8 mouse cellular contexts compared by ENCODE assay signal in the genomic region with DNA sequence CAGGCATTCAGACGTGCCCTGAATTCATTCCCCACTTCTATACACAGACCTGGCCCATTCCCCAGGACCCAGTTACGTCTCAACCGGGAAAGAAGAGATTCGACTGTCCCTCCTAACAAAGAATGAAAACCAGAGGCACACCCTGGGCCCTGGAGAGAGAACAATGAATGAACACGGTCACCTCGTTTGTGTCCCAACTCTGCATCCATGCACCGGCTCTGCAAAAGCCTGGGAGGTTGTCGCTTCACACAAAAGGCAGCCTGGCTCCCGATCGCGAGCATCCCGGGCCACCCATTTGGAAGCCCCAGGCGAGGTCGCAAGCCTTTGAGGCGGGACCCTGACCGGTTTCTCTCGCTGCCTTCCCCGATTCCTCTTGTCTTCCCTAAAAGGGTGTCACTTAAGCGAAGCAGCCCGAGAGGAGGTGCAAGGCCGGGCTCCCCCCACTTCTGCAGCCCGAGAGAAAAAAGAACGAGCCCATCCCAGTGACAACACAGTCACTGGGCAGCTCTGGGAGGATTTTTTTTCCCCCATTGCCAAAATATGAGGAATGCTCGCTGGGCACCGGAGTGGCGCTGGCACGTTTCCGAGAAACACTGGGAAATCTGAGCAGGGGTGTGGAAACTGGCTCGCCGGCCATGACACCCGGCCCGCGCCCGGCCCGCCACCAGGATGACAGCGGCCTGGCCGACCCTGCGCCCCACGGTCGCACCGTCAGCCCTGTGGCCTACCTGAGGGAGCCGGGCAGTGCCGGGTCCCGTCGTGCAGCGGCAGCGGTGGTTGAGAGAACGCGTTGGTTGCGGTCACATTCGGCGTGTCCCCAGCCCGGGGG. TPM values are rescaled to one million over a fixed set of nuclear protein-coding genes. Genes with fewer than 3 reads are reported as not detected.
A peak's percentile ranks its signal among the peaks of the same experiment; 100 is the strongest.
DNase-seq lines count a peak whose midpoint lies in the region; ATAC-seq and TF ChIP-seq lines count a peak whose summit lies in the region.

No protein-coding gene starts in this region.

- DNase-seq in CH12.LX (ENCODE audit: extremely low read depth), result no peak
- peak; percentile 44 for DNase-seq in c-Kit-negative CD71-positive TER-119-positive erythroid progenitor cells, embryonic 14.5 days (ENCODE audit: low read depth, low spot score)
- peak; percentile 79 for DNase-seq in forebrain, embryonic 11.5 days (ENCODE audit: low spot score)
- DNase-seq in kidney, postnatal 10 days, result peak; percentile 79
- DNase-seq in liver, embryonic 14.5 days (ENCODE audit: low read depth in 3 of 3, low spot score in 3 of 3), result no peak
- DNase-seq in neural tube, embryonic 10.5 days (ENCODE audit: extremely low spot score, low spot score), result peak; percentile 74

- no peaks in the 10 kb centered on the region for H3K9me3 ChIP-seq in CH12.LX (replicated peaks; ENCODE audit: low read length)
- no peaks in the 10 kb centered on the region for H3K9me3 ChIP-seq in forebrain, embryonic 11.5 days (ENCODE audit: control insufficient read depth, low read length)
- H3K9me3 ChIP-seq in heart, embryonic 15.5 days (replicated peaks), result no peaks in the 10 kb centered on the region
- no peaks in the 10 kb centered on the region for H3K9me3 ChIP-seq in liver, embryonic 14.5 days (ENCODE audit: control insufficient read depth, low read length)

- ATAC-seq in forebrain, embryonic 11.5 days (replicated peaks; ENCODE audit: low FRiP score), result peak; percentile 63
- peak; percentile 50 for ATAC-seq in heart, embryonic 15.5 days (replicated peaks; ENCODE audit: insufficient number of reproducible peaks, insufficient read depth, low FRiP score, low read depth)
- peak; percentile 58 for ATAC-seq in liver, embryonic 14.5 days (ENCODE audit: insufficient read depth)

- H3K27me3 ChIP-seq in CH12.LX (replicated peaks), result no peaks in the 10 kb centered on the region
- no peaks in the 10 kb centered on the region for H3K27me3 ChIP-seq in forebrain, embryonic 11.5 days (ENCODE audit: control insufficient read depth, insufficient read depth, low read length)
- H3K27me3 ChIP-seq in heart, embryonic 15.5 days, result no peaks in the 10 kb centered on the region
- no peaks in the 10 kb centered on the region for H3K27me3 ChIP-seq in liver, embryonic 14.5 days (ENCODE audit: control insufficient read depth, insufficient read depth, low read length)
- no peaks in the 10 kb centered on the region for H3K27me3 ChIP-seq in testis, adult 2 months (ENCODE audit: control insufficient read depth, insufficient read depth, low read length)

- peak overlapping the region; percentile 99; the same call in 1 of the 2 replicates for H3K4me2 ChIP-seq in CH12.LX (ENCODE audit: insufficient read depth, low read depth, poor library complexity, severe bottlenecking)
- peak overlapping the region; percentile 81 for H3K4me2 ChIP-seq in forebrain, embryonic 11.5 days (ENCODE audit: low read depth, low read length, severe bottlenecking)
- peak overlapping the region; percentile 82 for H3K4me2 ChIP-seq in heart, embryonic 15.5 days
- H3K4me2 ChIP-seq in liver, embryonic 14.5 days (ENCODE audit: low read depth), result peak overlapping the region; percentile 94

- in situ Hi-C loops in CH12.LX (cut with MboI; ENCODE audit: low pct_ligation_motif_present, low pct_unique_long_range_greater_than_20kb, low sequenced_read_pairs), result no loop called here

- peaks cover 0 to 37% of the 10 kb centered on the region in 2 experiments; a peak in 3 of 4 replicates for H3K4me1 ChIP-seq in CH12.LX (ENCODE audit: control insufficient read depth in 1 of 2, insufficient read depth in 2 of 2)
- H3K4me1 ChIP-seq in forebrain, embryonic 11.5 days (replicated peaks; ENCODE audit: control insufficient read depth, insufficient read depth, low read length), result peaks cover 5% of the 10 kb centered on the region
- H3K4me1 ChIP-seq in heart, embryonic 15.5 days (replicated peaks), result peaks cover 20% of the 10 kb centered on the region
- H3K4me1 ChIP-seq in liver, embryonic 14.5 days (replicated peaks; ENCODE audit: control insufficient read depth in 2 of 2, insufficient read depth in 2 of 2, low read length in 1 of 2), result peaks cover 20 to 23% of the 10 kb centered on the region in 2 experiments
- H3K4me1 ChIP-seq in testis, adult 2 months (ENCODE audit: control insufficient read depth, insufficient read depth, low read length), result peaks cover 8% of the 10 kb centered on the region

- no peak for TF ChIP-seq RAD21 in CH12.LX (IDR thresholded peaks at IDR 0.05; ENCODE audit: low read depth, low read length)

- TF ChIP-seq POLR2A in CH12.LX (IDR thresholded peaks at IDR 0.05; ENCODE audit: low read depth, low read length), result no peak
- no peak for TF ChIP-seq POLR2A in testis, adult 2 months (IDR thresholded peaks at IDR 0.05; ENCODE audit: control insufficient read depth, low read depth, low read length)

- peak overlapping the region; percentile 95 for H3K9ac ChIP-seq in CH12.LX (ENCODE audit: insufficient read depth, low read depth)
- peak overlapping the region; percentile 100 for H3K9ac ChIP-seq in forebrain, embryonic 11.5 days (ENCODE audit: low read length)
- peak overlapping the region; percentile 99 for H3K9ac ChIP-seq in heart, embryonic 15.5 days
- peak overlapping the region; percentile 94 for H3K9ac ChIP-seq in liver, embryonic 14.5 days (replicated peaks)

- peak overlapping the region; percentile 88 for H3K27ac ChIP-seq in CH12.LX (ENCODE audit: insufficient read depth, low read depth)
- H3K27ac ChIP-seq in forebrain, embryonic 11.5 days (ENCODE audit: low read depth, low read length), result peak overlapping the region; percentile 96
- H3K27ac ChIP-seq in heart, embryonic 15.5 days, result peak overlapping the region; percentile 99
- H3K27ac ChIP-seq in liver, embryonic 14.5 days, result peak overlapping the region; percentile 84
- H3K27ac ChIP-seq in testis, adult 2 months (ENCODE audit: control insufficient read depth, insufficient read depth, low read depth, low read length), result peak overlapping the region; percentile 93

- TF ChIP-seq EP300 in CH12.LX (IDR thresholded peaks at IDR 0.05; ENCODE audit: low read length), result no peak
- no peak for TF ChIP-seq EP300 in liver, embryonic 14.5 days (IDR thresholded peaks at IDR 0.05; ENCODE audit: low read depth)

- dilution Hi-C loops in CH12.LX (cut with MboI; ENCODE audit: extremely low pct_ligation_motif_present, extremely low pct_unique_long_range_greater_than_20kb, low sequenced_read_pairs), result no loop called here

- H3K36me3 ChIP-seq in CH12.LX (replicated peaks in 1 of 2; ENCODE audit: control insufficient read depth in 1 of 2, insufficient read depth in 1 of 2, low read length in 1 of 2), result peaks cover 0 to 5% of the 10 kb centered on the region in 2 experiments
- H3K36me3 ChIP-seq in forebrain, embryonic 11.5 days (ENCODE audit: control insufficient read depth, insufficient read depth, low read length), result no peaks in the 10 kb centered on the region
- no peaks in the 10 kb centered on the region for H3K36me3 ChIP-seq in heart, embryonic 15.5 days
- no peaks in the 10 kb centered on the region for H3K36me3 ChIP-seq in liver, embryonic 14.5 days (replicated peaks; ENCODE audit: control insufficient read depth, insufficient read depth, low read depth)
- no peaks in the 10 kb centered on the region for H3K36me3 ChIP-seq in testis, adult 2 months (ENCODE audit: control insufficient read depth, insufficient read depth, low read length)

- WGBS in forebrain, embryonic 11.5 days, result 0% methylated on average over 50 of the region's 53 CpGs
- WGBS in heart, embryonic 15.5 days, result under 1% methylated on average over 53 of the region's 53 CpGs
- WGBS in liver, embryonic 14.5 days (ENCODE audit: insufficient replicate concordance), result under 1% methylated on average over 53 of the region's 53 CpGs

- peak overlapping the region; percentile 88 to 99 (median 90) for H3K4me3 ChIP-seq in CH12.LX (replicated peaks in 1 of 3; ENCODE audit: low read depth in 2 of 3, low read length in 2 of 3, poor library complexity in 1 of 3)
- H3K4me3 ChIP-seq in forebrain, embryonic 11.5 days (ENCODE audit: low read depth, low read length), result peak overlapping the region; percentile 96
- H3K4me3 ChIP-seq in heart, embryonic 15.5 days, result peak overlapping the region; percentile 89
- H3K4me3 ChIP-seq in liver, embryonic 14.5 days (ENCODE audit: insufficient read depth in 1 of 2, low read depth in 2 of 2, low read length in 2 of 2), result peak overlapping the region; percentile 87 to 89
- peak overlapping the region; percentile 96 for H3K4me3 ChIP-seq in testis, adult 2 months (ENCODE audit: control insufficient read depth, low read depth, low read length)

- no peak for TF ChIP-seq CTCF in CH12.LX (conservative IDR thresholded peaks at IDR 0.05 in 1 of 2, IDR thresholded peaks at IDR 0.05 in 1 of 2; ENCODE audit: low read depth in 2 of 2, low read length in 2 of 2)
- no peak for TF ChIP-seq CTCF in liver, embryonic 14.5 days (IDR thresholded peaks at IDR 0.05; ENCODE audit: low read depth)
- TF ChIP-seq CTCF in testis, adult 2 months (IDR thresholded peaks at IDR 0.05; ENCODE audit: control insufficient read depth, insufficient read depth, insufficient replicate concordance, low read depth, low read length), result no peak

- peaks cover 43% of the 10 kb centered on the region for H3K79me2 ChIP-seq in CH12.LX (replicated peaks; ENCODE audit: control insufficient read depth, extremely low read depth, insufficient read depth, poor library complexity, severe bottlenecking)

TF ChIP-seq in CH12.LX, 34 proteins besides CTCF, POLR2A, EP300 and RAD21:
- no peak for TF ChIP-seq NRF1 (IDR thresholded peaks at IDR 0.05; ENCODE audit: low read depth, low read length)
- 0 out of 2 replicates have a peak, but pooled peaks have one; percentile 31 for TF ChIP-seq BHLHE40 (IDR thresholded peaks at IDR 0.05; ENCODE audit: low read depth, low read length)
- TF ChIP-seq MYC (IDR thresholded peaks at IDR 0.05; ENCODE audit: low read depth, low read length), result 0 out of 2 replicates have a peak, but pooled peaks have one; percentile 13

RNA-seq across cellular contexts. Expression of a gene that starts 0.7 kb away (rescaled TPM):
- total RNA-seq in CH12.LX (2012; rRNA removed), result 59.8 and 61.7 TPM in 2 replicates
- 76.8 and 79.2 TPM in 2 replicates for total RNA-seq in CH12.LX (2014; rRNA removed)
- polyA plus RNA-seq in CH12.LX (2012; ENCODE audit: insufficient read length, low read depth), result 53.5 and 63.2 TPM in 2 replicates
- 153 and 175 TPM in 2 replicates for polyA plus RNA-seq in forebrain, embryonic 11.5 days (2014; fragmentation: Nextera tagmentation; extraction: Ambion mirVana)
- polyA plus RNA-seq in heart, embryonic 15.5 days (2015; fragmentation: Nextera tagmentation; extraction: Ambion mirVana), result 90.7 and 97.4 TPM in 2 replicates
- 36.5 and 41.5 TPM in 2 replicates for polyA plus RNA-seq in liver, embryonic 14.5 days (2012; rRNA removed)
- 37.9 and 38.9 TPM in 2 replicates for polyA plus RNA-seq in liver, embryonic 14.5 days (2014; fragmentation: Nextera tagmentation; extraction: Ambion mirVana)
- polyA plus RNA-seq in testis, adult 2 months (2012; rRNA removed), result 40.1 and 44.9 TPM in 2 replicates

Comparison
In these comparisons a context has a peak if more than half of its experiments do, and no peak if none do; other contexts are left out.
1. DNase-seq: peak in c-Kit-negative CD71-positive TER-119-positive erythroid progenitor cells, embryonic 14.5 days (single experiment), forebrain, embryonic 11.5 days (single experiment), kidney, postnatal 10 days (single experiment) and neural tube, embryonic 10.5 days (single experiment); none in CH12.LX (single experiment) and liver, embryonic 14.5 days (0 of 3).
2. Peak in every context shown above with its lines, with median percentiles within 50 percentile points of each other: H3K27ac ChIP-seq, H3K4me2 ChIP-seq, H3K4me3 ChIP-seq, H3K9ac ChIP-seq and ATAC-seq.